Mouse (Mus musculus): Measurements from ENCODE around the gene Praf2.

DNA sequence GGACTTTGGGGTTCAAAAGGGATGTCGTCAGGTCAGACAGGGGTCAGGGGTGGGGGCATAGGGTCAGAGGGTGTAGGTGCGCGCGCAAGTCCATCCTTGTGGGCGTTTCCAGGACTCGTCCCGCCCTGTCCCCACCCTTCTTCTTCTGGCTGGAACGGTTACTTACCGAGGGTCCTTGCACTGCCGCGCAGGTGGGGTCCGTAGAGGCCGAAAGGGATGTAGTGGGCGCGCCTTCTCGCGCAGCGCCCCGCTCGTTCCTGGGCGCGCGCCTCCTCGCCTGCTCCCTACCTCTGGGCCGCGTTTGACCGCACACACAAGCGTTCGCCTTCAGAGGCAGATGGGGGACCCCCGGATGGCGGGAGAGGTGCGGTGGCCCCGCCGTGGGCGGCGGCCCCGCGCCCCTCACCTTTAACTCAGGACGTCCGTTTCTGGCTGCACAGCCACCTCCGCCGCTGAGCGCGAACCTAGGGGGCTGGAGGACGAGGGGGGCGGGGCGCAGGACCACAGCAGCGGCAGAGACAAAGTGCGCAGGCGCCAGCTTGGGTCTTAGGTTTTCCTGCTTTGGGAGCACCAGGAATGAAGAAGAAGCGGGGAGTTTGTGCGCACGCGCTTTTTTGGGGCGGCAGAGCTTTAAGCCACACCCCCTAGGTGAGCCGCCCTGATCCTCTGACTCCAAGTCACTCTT is 22.3 kb downstream of the Praf2 start, which contains the start of gene Ccdc120:
- no peak for TF ChIP-seq CTCF (IDR thresholded peaks at IDR 0.05)
- TF ChIP-seq POLR2A (IDR thresholded peaks at IDR 0.05; ENCODE audit: insufficient read depth, low read depth, low read length), result no peak
- no peak for TF ChIP-seq EP300 (IDR thresholded peaks at IDR 0.05; ENCODE audit: insufficient read depth, low read depth, low read length)

Data from heart, adult 2 months (tissue).